Mouse (Mus musculus) olfactory bulb, adult 2 months (tissue): ENCODE data around the gene Dnajc5.

Experiments used
- CTCF ChIP-seq: fragments of 200-500 bp; IDR thresholded peaks from 2 replicates; pipeline ENCODE4 v1.5.1; 2012; ENCODE audit warnings: low read depth, mild to moderate bottlenecking, low read length, moderate library complexity; ENCODE audit not compliant: insufficient read depth
- POLR2A ChIP-seq: fragments of 200-500 bp; IDR thresholded peaks from 2 replicates; pipeline ENCODE4 v1.6.1; 2012; ENCODE audit warnings: mild to moderate bottlenecking, low read depth, low read length, moderate library complexity; ENCODE audit not compliant: insufficient read depth

DNA sequence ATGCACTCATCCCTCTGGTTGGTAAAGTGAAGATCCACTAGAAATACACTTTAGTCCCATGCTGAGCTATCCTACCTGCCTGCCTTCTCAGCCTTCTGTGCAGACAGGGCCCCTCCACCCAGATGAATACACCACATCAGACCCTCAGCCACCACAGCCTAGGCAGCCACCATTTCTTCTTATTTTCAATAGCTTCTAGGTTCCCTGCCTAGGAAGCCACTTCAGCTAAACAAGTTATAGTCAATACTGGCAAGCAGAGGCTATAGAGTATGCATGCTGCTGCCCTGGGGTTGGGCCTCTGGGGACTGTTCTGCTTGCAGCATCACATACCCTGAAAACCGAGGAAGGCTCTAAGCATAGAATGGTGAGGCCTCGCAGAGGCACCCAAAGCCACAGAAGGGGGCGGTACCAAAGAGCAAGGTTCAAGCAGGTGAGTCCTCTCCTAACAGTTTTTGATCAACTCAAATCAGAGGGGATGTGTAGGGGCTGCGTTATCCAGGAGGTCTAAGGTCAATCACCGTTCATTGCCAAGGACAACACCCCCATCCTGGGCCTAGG, 71.3 kb downstream of the Dnajc5 start, which contains the start of gene Prpf6:
- TF ChIP-seq POLR2A (no peak), CTCF (no peak)
